Mouse (Mus musculus): Measurements from ENCODE around the gene Numb. TPM values are rescaled to one million over a fixed set of nuclear protein-coding genes. Genes with fewer than 3 reads are reported as not detected.
A peak's percentile ranks its signal among the peaks of the same experiment; 100 is the strongest.

The Numb gene
- polyA plus RNA-seq, 1 experiment from 2014 or later: 41.3 TPM

- no peak overlapping the region for H3K27ac ChIP-seq
- no peak for ATAC-seq (replicated peaks; ENCODE audit: low FRiP score)
- WGBS: 91% methylated on average over 3 of the region's 3 CpGs
Observed at GRCm38 (mm10) chr12:83842678-83843440, 78.9 kb downstream of the Numb start.

DNA sequence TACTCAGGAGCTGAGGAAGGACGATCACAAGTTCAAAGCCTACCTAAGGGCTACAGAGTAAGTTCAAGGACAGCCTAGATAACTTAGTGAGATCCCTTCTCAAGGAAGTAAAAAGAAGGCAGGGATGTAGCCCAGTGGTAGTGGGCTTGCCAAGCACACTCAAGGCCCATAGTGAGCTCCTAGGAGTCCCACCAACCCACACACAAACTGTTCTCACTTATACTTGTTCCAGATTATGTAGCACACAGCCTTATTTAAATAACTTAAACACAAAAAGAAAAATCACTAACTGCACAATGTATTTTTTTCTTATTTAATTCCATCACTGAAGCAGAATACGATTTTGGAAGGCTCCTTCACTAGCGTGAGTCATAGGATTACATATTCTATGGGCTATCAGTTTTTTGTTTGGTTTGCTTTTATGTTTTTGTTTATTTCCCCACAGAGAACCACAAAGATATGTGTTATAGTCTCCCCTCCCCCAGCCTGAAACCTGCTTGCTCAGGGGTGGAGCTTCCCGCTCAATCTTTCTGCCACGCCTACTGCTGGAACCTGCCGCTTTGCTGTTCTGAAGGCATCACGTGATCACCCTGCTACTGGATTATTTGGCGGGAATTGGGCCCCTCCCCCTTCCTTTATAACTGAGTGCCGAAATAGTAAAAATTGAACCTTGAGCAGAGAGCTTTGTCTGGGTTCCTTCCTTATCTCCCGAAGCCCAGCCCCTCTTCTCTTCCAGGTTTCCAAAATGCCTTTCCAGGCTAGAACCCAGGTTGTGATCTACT is 80.1 kb downstream of the Numb start:
- Histone ChIP-seq H3K36me3 (peaks cover 45% of the 10 kb centered on the region), H3K27me3 (no peaks in the 10 kb centered on the region), H3K9me3 (replicated peaks) (0 out of 2 replicates have a peak, but pooled peaks cover 4% of the 10 kb centered on the region), H3K4me1 (no peaks in the 10 kb centered on the region), H3K9ac (no peak overlapping the region), H3K27ac (no peak overlapping the region), H3K4me3 (replicated peaks) (no peak overlapping the region), H3K4me2 (no peak overlapping the region)
- WGBS: 88% methylated on average over 10 of the region's 10 CpGs
- no peak for ATAC-seq (replicated peaks; ENCODE audit: low FRiP score)

More at GRCm38 (mm10) chr12:83842678-83843440, 78.9 kb downstream of the Numb start:
- H3K4me3 ChIP-seq (replicated peaks): no peak overlapping the region
- peaks cover 36% of the 10 kb centered on the region for H3K36me3 ChIP-seq
- 0 out of 2 replicates have a peak, but pooled peaks cover 4% of the 10 kb centered on the region for H3K9me3 ChIP-seq (replicated peaks)
- no peaks in the 10 kb centered on the region for H3K4me1 ChIP-seq
- H3K9ac ChIP-seq: no peak overlapping the region
- no peak overlapping the region for H3K4me2 ChIP-seq
- no peaks in the 10 kb centered on the region for H3K27me3 ChIP-seq

DNA sequence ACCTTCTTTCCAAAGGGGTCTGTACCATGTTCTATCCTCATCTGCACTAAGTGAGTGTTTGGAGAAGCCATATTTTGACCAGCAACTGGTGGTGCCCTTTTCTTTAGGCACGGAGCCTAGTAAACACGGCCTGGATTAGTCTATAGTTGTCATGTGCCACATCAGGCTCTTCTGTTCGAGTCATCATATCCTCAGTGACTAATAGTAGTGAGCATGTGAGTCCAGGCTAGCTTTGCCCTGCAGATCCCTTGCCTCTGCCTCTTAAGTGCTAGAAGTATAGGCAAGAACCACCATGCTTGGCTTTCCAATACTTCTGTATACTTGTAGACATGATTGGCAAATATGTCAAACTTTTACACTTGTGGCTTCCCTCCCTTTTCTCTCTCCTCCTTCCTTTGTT is 87.8 kb downstream of the Numb start:
- Histone ChIP-seq H3K36me3 (peaks cover 42% of the 10 kb centered on the region), H3K27me3 (no peaks in the 10 kb centered on the region), H3K4me2 (no peak overlapping the region), H3K9me3 (replicated peaks) (0 out of 2 replicates have a peak, but pooled peaks cover 4% of the 10 kb centered on the region), H3K9ac (no peak overlapping the region), H3K4me3 (replicated peaks) (no peak overlapping the region), H3K4me1 (no peaks in the 10 kb centered on the region), H3K27ac (no peak overlapping the region)
- WGBS: 96% methylated on average over 3 of the region's 3 CpGs
- no peak for ATAC-seq (replicated peaks; ENCODE audit: low FRiP score)

- H3K4me3 ChIP-seq (replicated peaks): no peak overlapping the region
- no peak overlapping the region for H3K9ac ChIP-seq
- no peaks in the 10 kb centered on the region for H3K27me3 ChIP-seq
- no peaks in the 10 kb centered on the region for H3K9me3 ChIP-seq (replicated peaks)
- WGBS: 83% methylated on average over 3 of the region's 3 CpGs
- H3K4me2 ChIP-seq: no peak overlapping the region
- H3K4me1 ChIP-seq: no peaks in the 10 kb centered on the region
- H3K36me3 ChIP-seq: peaks cover 32% of the 10 kb centered on the region
- no peak for ATAC-seq (replicated peaks; ENCODE audit: low FRiP score)
- no peak overlapping the region for H3K27ac ChIP-seq
Observed at GRCm38 (mm10) chr12:83830424-83830823, 91.3 kb downstream of the Numb start.

GRCm38 (mm10) chr12:83816616-83817015 is 105.1 kb downstream of the Numb start:
- no peak overlapping the region for H3K4me3 ChIP-seq (replicated peaks)
- no peak overlapping the region for H3K27ac ChIP-seq
- peaks cover 15% of the 10 kb centered on the region for H3K36me3 ChIP-seq
- no peaks in the 10 kb centered on the region for H3K9me3 ChIP-seq (replicated peaks)
- no peaks in the 10 kb centered on the region for H3K27me3 ChIP-seq
- no peak for ATAC-seq (replicated peaks; ENCODE audit: low FRiP score)
- H3K4me1 ChIP-seq: no peaks in the 10 kb centered on the region
- no peak overlapping the region for H3K9ac ChIP-seq
- 71% methylated on average over 1 of the region's 1 CpGs for WGBS
- H3K4me2 ChIP-seq: no peak overlapping the region

DNA sequence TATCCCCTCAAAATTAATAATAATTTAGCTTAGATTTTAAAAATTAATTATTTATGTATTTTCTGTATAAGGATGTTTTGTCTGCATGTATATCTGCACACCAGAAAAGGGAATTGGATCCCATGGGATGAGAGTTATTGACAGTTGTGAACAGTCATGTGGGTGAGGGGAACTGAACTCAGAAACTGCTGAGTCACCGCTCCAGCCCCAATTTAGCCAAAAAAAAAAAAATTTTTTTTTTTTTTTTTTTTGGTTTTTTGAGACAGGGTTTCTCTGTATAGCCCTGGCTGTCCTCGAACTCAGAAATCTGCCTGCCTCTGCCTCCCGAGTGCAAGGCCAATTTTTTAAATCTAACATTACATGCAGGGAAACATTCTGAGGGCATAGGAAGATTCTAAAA is 109.8 kb downstream of the Numb start:
- Histone ChIP-seq H3K9ac (no peak overlapping the region), H3K4me2 (no peak overlapping the region)

GRCm38 (mm10) chr12:83803641-83804040 is 118.1 kb downstream of the Numb start:
- Histone ChIP-seq H3K4me2 (no peak overlapping the region), H3K4me1 (no peaks in the 10 kb centered on the region), H3K9ac (no peak overlapping the region), H3K9me3 (replicated peaks) (no peaks in the 10 kb centered on the region), H3K27me3 (no peaks in the 10 kb centered on the region), H3K4me3 (replicated peaks) (no peak overlapping the region), H3K36me3 (peaks cover 89% of the 10 kb centered on the region), H3K27ac (no peak overlapping the region)
- WGBS: 93% methylated on average over 7 of the region's 7 CpGs
- ATAC-seq (replicated peaks; ENCODE audit: low FRiP score): no peak

More for the DNA sequence above, 109.8 kb downstream of the Numb start:
- 98% methylated on average over 3 of the region's 3 CpGs for WGBS
- peaks cover 31% of the 10 kb centered on the region for H3K36me3 ChIP-seq
- no peak overlapping the region for H3K4me3 ChIP-seq (replicated peaks)
- H3K27ac ChIP-seq: no peak overlapping the region
- H3K9me3 ChIP-seq (replicated peaks): no peaks in the 10 kb centered on the region
- H3K27me3 ChIP-seq: no peaks in the 10 kb centered on the region
- H3K4me1 ChIP-seq: no peaks in the 10 kb centered on the region
- no peak for ATAC-seq (replicated peaks; ENCODE audit: low FRiP score)

DNA sequence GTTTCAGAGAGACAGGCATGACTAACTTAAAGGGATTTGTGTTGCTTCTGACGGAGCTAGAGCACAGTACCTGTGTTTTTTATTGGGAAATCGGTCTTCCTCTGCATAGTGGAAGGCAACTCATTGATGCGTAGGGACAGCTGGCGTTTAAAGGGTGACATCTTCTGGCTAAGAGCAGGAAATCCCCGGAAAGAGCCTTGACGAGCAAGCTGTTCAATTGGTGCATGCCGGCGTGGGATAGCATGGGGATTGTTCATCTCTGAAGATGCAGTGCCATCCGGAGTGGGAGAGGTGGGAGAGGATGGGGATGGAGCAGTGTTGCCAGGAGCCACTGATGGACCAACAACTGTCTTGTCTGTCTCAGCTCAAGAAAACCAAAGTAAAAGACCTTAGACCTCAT is 120.8 kb downstream of the Numb start:
- no peak overlapping the region for H3K4me3 ChIP-seq (replicated peaks)
- no peaks in the 10 kb centered on the region for H3K4me1 ChIP-seq
- no peaks in the 10 kb centered on the region for H3K9me3 ChIP-seq (replicated peaks)
- H3K36me3 ChIP-seq: peaks cover 83% of the 10 kb centered on the region
- no peak for ATAC-seq (replicated peaks; ENCODE audit: low FRiP score)
- H3K27me3 ChIP-seq: no peaks in the 10 kb centered on the region
- H3K27ac ChIP-seq: no peak overlapping the region
- H3K9ac ChIP-seq: no peak overlapping the region
- WGBS: 57% methylated on average over 9 of the region's 9 CpGs
- H3K4me2 ChIP-seq: no peak overlapping the region

- Histone ChIP-seq H3K4me1 (peaks cover 8% of the 10 kb centered on the region), H3K27me3 (no peaks in the 10 kb centered on the region), H3K4me3 (replicated peaks) (no peak overlapping the region), H3K36me3 (peaks cover 80% of the 10 kb centered on the region), H3K4me2 (no peak overlapping the region), H3K9ac (no peak overlapping the region), H3K9me3 (replicated peaks) (no peaks in the 10 kb centered on the region), H3K27ac (no peak overlapping the region)
- WGBS: 96% methylated on average over 5 of the region's 5 CpGs
- no peak for ATAC-seq (replicated peaks; ENCODE audit: low FRiP score)
Observed at GRCm38 (mm10) chr12:83798313-83798712, 123.4 kb downstream of the Numb start.

- no peak overlapping the region for H3K4me2 ChIP-seq
- ATAC-seq (replicated peaks; ENCODE audit: low FRiP score): no peak
- 95% methylated on average over 7 of the region's 7 CpGs for WGBS
- H3K4me3 ChIP-seq (replicated peaks): no peak overlapping the region
- peaks cover 27% of the 10 kb centered on the region for H3K4me1 ChIP-seq
- no peak overlapping the region; the same call in 1 of the 2 replicates for H3K27ac ChIP-seq
- no peak overlapping the region for H3K9ac ChIP-seq
- peaks cover 63% of the 10 kb centered on the region for H3K36me3 ChIP-seq
- H3K9me3 ChIP-seq (replicated peaks): no peaks in the 10 kb centered on the region
- no peaks in the 10 kb centered on the region for H3K27me3 ChIP-seq
Observed at GRCm38 (mm10) chr12:83795586-83795985, 126.1 kb downstream of the Numb start.

DNA sequence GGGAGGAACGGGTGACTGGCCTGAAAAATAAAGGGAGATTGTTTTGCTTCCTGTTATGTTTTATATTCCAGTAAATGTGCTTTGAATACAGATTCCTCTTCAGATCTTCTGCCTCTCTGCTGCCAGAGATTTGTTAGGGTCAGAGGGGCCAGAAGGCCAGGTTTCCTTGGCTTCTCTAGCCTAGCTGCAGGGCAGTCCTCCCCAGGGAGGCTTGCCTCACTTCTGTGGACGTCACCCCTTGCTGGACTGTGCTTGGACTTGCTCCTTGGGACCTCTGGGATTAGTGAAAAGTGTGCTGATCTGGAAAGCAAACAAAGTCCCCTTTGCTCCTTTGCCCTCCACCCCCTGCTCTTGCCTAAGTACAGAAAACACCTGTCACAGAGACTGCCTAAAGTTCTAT is 126.7 kb downstream of the Numb start:
- peaks cover 27% of the 10 kb centered on the region for H3K4me1 ChIP-seq
- WGBS: 31% methylated on average over 2 of the region's 2 CpGs
- no peaks in the 10 kb centered on the region for H3K27me3 ChIP-seq
- ATAC-seq (replicated peaks; ENCODE audit: low FRiP score): no peak
- no peak overlapping the region for H3K4me3 ChIP-seq (replicated peaks)
- no peak overlapping the region for H3K4me2 ChIP-seq
- H3K9ac ChIP-seq: no peak overlapping the region
- no peaks in the 10 kb centered on the region for H3K9me3 ChIP-seq (replicated peaks)
- no peak overlapping the region; the same call in 1 of the 2 replicates for H3K27ac ChIP-seq
- H3K36me3 ChIP-seq: peaks cover 58% of the 10 kb centered on the region

- 32% methylated on average over 10 of the region's 10 CpGs for WGBS
- ATAC-seq (replicated peaks; ENCODE audit: low FRiP score): peak; percentile 85
- H3K9me3 ChIP-seq (replicated peaks): no peaks in the 10 kb centered on the region
- H3K4me1 ChIP-seq: peaks cover 27% of the 10 kb centered on the region
- no peak overlapping the region for H3K9ac ChIP-seq
- H3K27ac ChIP-seq: peak overlapping the region; percentile 75
- H3K27me3 ChIP-seq: no peaks in the 10 kb centered on the region
- peaks cover 37% of the 10 kb centered on the region for H3K36me3 ChIP-seq
- no peak overlapping the region for H3K4me3 ChIP-seq (replicated peaks)
- no peak overlapping the region for H3K4me2 ChIP-seq
Observed at GRCm38 (mm10) chr12:83792706-83793410, 128.9 kb downstream of the Numb start.

Data from kidney, embryonic 15.5 days (tissue).